Mouse (Mus musculus) erythroblast, embryonic 14.5 days (primary cell): ENCODE measurements at regions not wholly inside any gene's neighbourhood (a gene's known extent, or its start where the extent isn't known, plus 50 kb on each side); places are given as distances from the start of the nearest gene placed in this dataset.

ENCODE experiments used
- GATA1 ChIP-seq: IDR thresholded peaks from 2 replicates; pipeline ENCODE4 v1.6.1; 2012; ENCODE audit warnings: low read length, inconsistent platforms, mixed read lengths
- TAL1 ChIP-seq: IDR thresholded peaks from 3 replicates; pipeline ENCODE4 v1.6.1; 2012; ENCODE audit warnings: low read length, inconsistent platforms, mixed read lengths

DNA sequence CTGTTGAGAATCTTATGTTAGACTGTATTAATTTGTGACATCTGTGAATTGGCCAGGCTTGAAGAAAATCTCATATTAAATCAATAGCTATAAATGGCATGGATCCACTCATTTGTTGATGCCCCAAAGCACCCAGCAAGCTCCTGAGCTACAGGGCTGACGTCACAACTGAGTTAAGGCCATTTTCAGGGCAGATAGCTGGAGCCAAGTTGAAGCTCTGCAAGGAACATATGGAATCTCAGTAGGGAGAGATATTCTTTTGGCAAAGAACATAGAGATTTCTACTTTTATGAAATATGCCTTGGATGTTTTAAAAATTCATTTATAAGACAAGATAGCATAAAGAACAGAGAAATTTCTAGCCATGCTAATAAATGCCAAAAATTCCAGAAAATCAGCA is 380.0 kb upstream of the Cntn5 start:
- no peak for TF ChIP-seq GATA1
- no peak for TF ChIP-seq TAL1
